ENCODE assay signal across 14 mouse cellular contexts in genomic region chr1:66939668-66940400, GRCm38 (mm10). TPM values are rescaled to one million over a fixed set of nuclear protein-coding genes. Genes with fewer than 3 reads are reported as not detected.
A peak's percentile ranks its signal among the peaks of the same experiment; 100 is the strongest.
DNase-seq lines count a peak whose midpoint lies in the region; ATAC-seq and TF ChIP-seq lines count a peak whose summit lies in the region.
"Had no signal": no experiment of that assay in that cellular context is flagged by ENCODE, and none has a peak within 500 bp of the region (broad histone marks: within the 10 kb centered on the region; RNA-seq: fewer than 3 reads in every experiment).

No protein-coding gene starts in this region.

- 58% methylated on average over 12 of the region's 12 CpGs for WGBS in heart, embryonic 10.5 days
- 35% methylated on average over 12 of the region's 12 CpGs for WGBS in heart, postnatal 0 days
- WGBS in hindbrain, embryonic 13.5 days, result 73% methylated on average over 12 of the region's 12 CpGs

- TF ChIP-seq CTCF in heart, postnatal 0 days (IDR thresholded peaks at IDR 0.05; ENCODE audit: low read depth), result no peak

- ATAC-seq in heart, postnatal 0 days (ENCODE audit: insufficient read depth, low read depth), result peak; percentile 65
- ATAC-seq in hindbrain, embryonic 13.5 days (ENCODE audit: low FRiP score), result no peak
- ATAC-seq: activated CD4-positive, CD25-positive, alpha-beta regulatory T cell, adult 4 months; midbrain, embryonic 13.5 days had no signal

- H3K27ac ChIP-seq in heart, embryonic 10.5 days, result peak overlapping the region; percentile 64; the same call in 1 of the 2 replicates
- H3K27ac ChIP-seq in heart, postnatal 0 days (ENCODE audit: low read depth), result peak overlapping the region; percentile 73
- no peak overlapping the region for H3K27ac ChIP-seq in hindbrain, embryonic 13.5 days
- H3K27ac ChIP-seq: embryonic facial prominence, embryonic 15.5 days; forebrain, embryonic 12.5 days; midbrain, embryonic 13.5 days; neural tube, embryonic 12.5 days had no signal

- peaks cover 25% of the 10 kb centered on the region for H3K4me1 ChIP-seq in heart, embryonic 10.5 days
- H3K4me1 ChIP-seq in heart, postnatal 0 days (ENCODE audit: control insufficient read depth, insufficient read depth), result peaks cover 23% of the 10 kb centered on the region
- no peaks in the 10 kb centered on the region for H3K4me1 ChIP-seq in hindbrain, embryonic 13.5 days (replicated peaks)
- H3K4me1 ChIP-seq: embryonic facial prominence, embryonic 15.5 days; forebrain, embryonic 12.5 days; midbrain, embryonic 13.5 days; neural tube, embryonic 12.5 days had no signal

- no peak for DNase-seq in heart, embryonic 10.5 days (ENCODE audit: low spot score)
- no peak for DNase-seq in heart, postnatal 14 days
- DNase-seq in gastrocnemius, postnatal 10 days, result peak; percentile 15
- peak; percentile 75 for DNase-seq in heart, postnatal 0 days (ENCODE audit: low spot score)
- peak; percentile 19 for DNase-seq in retina, embryonic 14.5 days (ENCODE audit: low spot score)
- no peak for DNase-seq in right cerebral cortex, postnatal 25 days
- DNase-seq: kidney, postnatal 14 days; lung, postnatal 36 days had no signal

- no peak overlapping the region for H3K9ac ChIP-seq in heart, postnatal 0 days (replicated peaks; ENCODE audit: low read depth, low read length)
- no peak overlapping the region for H3K9ac ChIP-seq in hindbrain, embryonic 13.5 days
- H3K9ac ChIP-seq: embryonic facial prominence, embryonic 15.5 days; forebrain, embryonic 12.5 days; midbrain, embryonic 13.5 days; neural tube, embryonic 12.5 days had no signal

- H3K36me3 ChIP-seq in heart, embryonic 10.5 days, result no peaks in the 10 kb centered on the region
- H3K36me3 ChIP-seq in heart, postnatal 0 days (replicated peaks; ENCODE audit: control insufficient read depth, insufficient read depth, low read length), result no peaks in the 10 kb centered on the region
- H3K36me3 ChIP-seq in hindbrain, embryonic 13.5 days, result no peaks in the 10 kb centered on the region
- H3K36me3 ChIP-seq: embryonic facial prominence, embryonic 15.5 days; forebrain, embryonic 12.5 days; midbrain, embryonic 13.5 days; neural tube, embryonic 12.5 days had no signal

- H3K27me3 ChIP-seq in heart, embryonic 10.5 days (ENCODE audit: insufficient read depth, poor library complexity, severe bottlenecking), result no peaks in the 10 kb centered on the region
- H3K27me3 ChIP-seq in heart, postnatal 0 days (ENCODE audit: control insufficient read depth, insufficient read depth, low read length), result no peaks in the 10 kb centered on the region
- H3K27me3 ChIP-seq in hindbrain, embryonic 13.5 days, result no peaks in the 10 kb centered on the region
- H3K27me3 ChIP-seq: embryonic facial prominence, embryonic 15.5 days; forebrain, embryonic 12.5 days; midbrain, embryonic 13.5 days; neural tube, embryonic 12.5 days had no signal

- intact Hi-C loops in heart, postnatal 14 days (cut with DNase I), result loop anchor here (5.0 kb wide), 2 partner anchors 43 to 52 kb away; no protein-coding TSS in a partner anchor

- no peaks in the 10 kb centered on the region for H3K9me3 ChIP-seq in heart, embryonic 10.5 days
- no peaks in the 10 kb centered on the region for H3K9me3 ChIP-seq in heart, postnatal 0 days (replicated peaks; ENCODE audit: control insufficient read depth, low read length)
- no peaks in the 10 kb centered on the region for H3K9me3 ChIP-seq in hindbrain, embryonic 13.5 days
- H3K9me3 ChIP-seq: embryonic facial prominence, embryonic 15.5 days; forebrain, embryonic 12.5 days; midbrain, embryonic 13.5 days; neural tube, embryonic 12.5 days had no signal

- H3K4me2 ChIP-seq in heart, postnatal 0 days (ENCODE audit: low read depth, low read length), result no peak overlapping the region
- no peak overlapping the region for H3K4me2 ChIP-seq in hindbrain, embryonic 13.5 days
- H3K4me2 ChIP-seq: embryonic facial prominence, embryonic 15.5 days; forebrain, embryonic 12.5 days; midbrain, embryonic 13.5 days; neural tube, embryonic 12.5 days had no signal

- H3K4me3 ChIP-seq in heart, embryonic 10.5 days, result no peak overlapping the region
- no peak overlapping the region for H3K4me3 ChIP-seq in heart, postnatal 0 days (ENCODE audit: low read depth, low read length)
- H3K4me3 ChIP-seq in hindbrain, embryonic 13.5 days, result no peak overlapping the region
- H3K4me3 ChIP-seq: embryonic facial prominence, embryonic 15.5 days; forebrain, embryonic 12.5 days; midbrain, embryonic 13.5 days; neural tube, embryonic 12.5 days had no signal

- no peak for TF ChIP-seq EP300 in heart, postnatal 0 days (IDR thresholded peaks at IDR 0.05; ENCODE audit: low read depth)

RNA-seq across cellular contexts. Expression of gene Myl1, which starts 5.4 kb away (rescaled TPM):
- polyA plus RNA-seq in heart, embryonic 10.5 days (2016; fragmentation: Nextera tagmentation; extraction: Ambion mirVana), result 636 and 812 TPM in 2 replicates
- 10 to 100 TPM; 25.3 to 35.9 TPM for total RNA-seq in heart, postnatal 14 days (2021)
- over 10,000 TPM; 26,825 to 29,046 TPM for total RNA-seq in gastrocnemius, postnatal 10 days (2021)
- total RNA-seq in heart, postnatal 0 days (2014; rRNA removed; ENCODE audit: low replicate concordance), result 128 and 160 TPM in 2 replicates
- 388 and 459 TPM in 2 replicates for polyA plus RNA-seq in heart, postnatal 0 days (2015; fragmentation: Nextera tagmentation; extraction: Ambion mirVana)
- polyA plus RNA-seq in hindbrain, embryonic 13.5 days (2015; fragmentation: Nextera tagmentation; extraction: Ambion mirVana), result 3.9 and 8.5 TPM in 2 replicates
- polyA plus RNA-seq: activated CD4-positive, CD25-positive, alpha-beta regulatory T cell, adult 4 months; midbrain, embryonic 13.5 days had no signal

Comparison
In these comparisons a context has a peak if more than half of its experiments do, and no peak if none do; other contexts are left out.
1. DNase-seq: peak in gastrocnemius, postnatal 10 days (single experiment), heart, postnatal 0 days (single experiment) and retina, embryonic 14.5 days (single experiment); none in heart, embryonic 10.5 days (single experiment), heart, postnatal 14 days (0 of 2) and right cerebral cortex, postnatal 25 days (single experiment).
2. RNA of gene Myl1, which starts 5.4 kb away (total RNA-seq): 26,825 to 29,046 TPM in gastrocnemius, postnatal 10 days; 128 to 160 TPM in heart, postnatal 0 days and 25.3 to 35.9 TPM in heart, postnatal 14 days; every median in the first group is over 100 times any median in the second.